Mouse (Mus musculus) leukemia stem cell, adult 10-12 weeks (primary cell): ENCODE results near the gene Tmem184b. TPM values are rescaled to one million over a fixed set of nuclear protein-coding genes. Genes with fewer than 3 reads are reported as not detected.

Source experiments
- polyA plus RNA-seq: library from polyadenylated mRNA; stranded (reverse); fragments of >175 nt; gene quantifications from 2 replicates; pipeline ENCODE4 v1.2.3, GENCODE M21; 2012; ENCODE audit warnings: low replicate concordance

Tmem184b gene
- polyA plus RNA-seq = 53.1 and 68.5 TPM in 2 replicates

DNA sequence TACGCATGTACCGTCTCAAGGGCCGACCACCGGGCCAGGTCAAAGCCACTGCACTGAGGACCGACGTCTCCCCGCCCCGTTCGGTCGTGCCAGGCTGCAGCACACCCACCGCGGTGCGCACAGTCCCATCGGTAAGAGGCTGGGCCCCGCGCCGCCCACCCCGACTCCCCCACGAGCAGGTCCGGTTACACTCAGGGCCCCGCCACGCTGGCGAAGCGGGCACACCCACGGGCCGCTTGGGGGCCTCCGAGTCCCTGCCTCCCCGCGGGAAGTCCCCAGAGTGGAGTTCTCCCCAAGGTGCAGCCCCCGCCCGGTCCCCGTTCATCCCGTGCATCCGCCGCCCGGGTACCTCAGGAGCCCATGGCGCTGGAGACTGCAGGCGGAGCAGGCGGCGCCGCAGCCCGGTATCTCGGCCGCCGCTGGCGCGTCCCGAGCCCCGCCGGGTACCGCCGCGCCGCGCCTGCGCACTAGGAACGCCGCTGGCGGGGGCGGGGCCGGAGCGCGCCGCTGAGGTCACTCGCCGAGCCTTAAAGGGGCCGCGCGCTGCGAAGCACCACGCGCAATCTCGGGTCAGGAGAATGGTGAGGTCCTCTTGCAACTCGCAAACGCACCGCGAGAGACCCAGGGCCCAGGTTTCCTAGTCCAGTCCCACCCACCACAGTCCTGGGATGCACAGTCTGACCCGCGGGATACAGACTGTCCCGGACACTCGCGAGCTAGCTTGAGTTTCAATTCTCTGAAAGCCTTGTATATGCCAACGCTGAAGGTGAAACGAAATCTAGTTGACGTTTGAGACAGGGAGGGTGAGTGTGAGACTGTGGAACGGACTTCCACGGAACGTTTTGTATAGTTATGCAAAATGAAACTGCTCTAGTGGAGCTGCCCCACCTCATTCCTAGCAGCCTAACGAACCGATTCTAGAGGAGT, at the start of gene Tmem184b:
Gene Tmem184b (minus strand): TSS at position 734 of the 927 bp plus-strand sequence.

DNA sequence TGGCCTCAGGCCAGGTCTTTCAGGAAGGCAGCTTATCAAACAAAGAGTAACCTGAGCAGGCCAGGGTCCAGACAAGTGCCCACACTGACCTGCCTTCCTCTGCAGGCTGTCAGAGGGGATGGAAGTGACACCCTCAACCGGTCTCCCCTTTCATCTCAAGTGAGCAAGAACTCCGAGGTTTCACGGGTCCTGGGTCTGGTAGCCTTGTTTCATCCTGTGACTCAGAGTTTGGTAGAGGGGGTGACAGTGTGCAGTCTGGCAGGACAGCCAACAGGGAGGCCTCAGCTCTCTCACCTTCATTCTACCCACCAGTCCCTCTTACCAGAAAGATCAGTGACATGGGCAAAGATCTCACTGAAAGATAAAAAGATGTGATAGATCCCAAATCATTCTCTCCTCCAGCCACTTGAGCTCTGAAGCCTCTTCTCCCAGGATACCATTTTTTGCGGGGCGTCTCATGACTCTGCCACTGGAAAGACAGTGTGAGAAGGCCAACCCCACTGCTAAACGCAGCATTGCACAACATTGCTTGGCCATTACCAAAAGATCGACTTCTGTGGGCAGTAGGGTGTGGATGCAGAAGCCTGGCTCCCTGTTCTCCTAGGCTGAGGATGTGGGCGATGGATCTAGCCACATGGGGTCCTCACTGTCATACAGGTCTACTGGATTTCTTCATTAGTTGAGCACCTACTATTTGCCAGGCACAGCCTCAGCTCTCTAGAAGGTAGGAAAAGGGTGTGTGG, 57.1 kb downstream of the Tmem184b start, which contains the start of gene Maff:
Gene Maff (plus strand): TSS at position 571 of the 743 bp plus-strand sequence.

DNA sequence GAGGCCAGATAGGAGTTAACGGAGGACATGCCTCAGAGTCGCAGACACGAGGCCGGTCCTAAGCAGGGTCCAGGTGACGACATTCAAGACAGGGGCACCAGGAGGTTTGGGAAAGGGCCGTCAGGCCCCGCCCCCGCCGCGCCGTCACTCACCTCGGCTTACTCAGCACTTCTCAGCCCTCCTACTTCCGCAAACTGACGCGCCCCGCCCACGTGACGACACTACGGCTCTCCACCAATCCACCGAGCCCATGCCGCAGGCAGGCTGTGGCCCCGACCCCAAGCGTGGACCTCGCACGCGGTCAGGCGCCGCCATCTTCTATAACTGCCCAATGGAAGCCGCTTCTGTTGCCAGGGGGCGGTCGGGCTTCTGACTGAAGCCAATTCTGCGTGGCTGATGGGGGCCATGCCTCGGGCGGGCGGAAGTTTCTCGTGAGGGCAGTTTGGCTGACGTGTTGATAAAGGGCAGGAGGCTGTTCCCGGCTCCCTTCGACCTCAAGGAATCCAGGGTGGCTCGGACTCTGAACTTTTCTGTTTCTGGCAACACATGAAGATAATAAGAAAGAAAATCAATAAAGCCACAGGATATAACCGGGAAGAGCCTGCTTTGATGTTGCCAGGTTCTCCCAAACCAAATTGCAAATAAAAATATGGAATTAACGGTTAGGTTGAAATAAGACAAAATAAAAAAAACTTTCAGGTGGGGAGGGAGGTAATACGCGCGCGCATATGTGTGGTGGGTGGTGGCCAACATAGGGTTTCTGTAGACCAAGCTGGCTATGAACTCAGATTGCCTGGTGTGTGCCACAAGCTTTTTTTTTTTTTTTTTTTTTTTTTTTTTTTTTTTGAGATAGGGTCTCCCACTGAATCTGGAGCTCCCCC, 75.1 kb downstream of the Tmem184b start, which contains the start of gene Pla2g6:
Gene Pla2g6 (minus strand): TSS at position 333 of the 881 bp plus-strand sequence.

Other genes starting within 250 kb of the Tmem184b start
- 0.42 TPM in 1 of 2 replicates, not detected in the other for gene Sox10, start 238.3 kb downstream of the Tmem184b start, polyA plus RNA-seq
- gene Pick1, start 174.4 kb downstream of the Tmem184b start, polyA plus RNA-seq = 17.4 and 21.0 TPM in 2 replicates
- not detected in 2 replicates for gene Gm49486, start 174.2 kb downstream of the Tmem184b start, polyA plus RNA-seq
- gene Slc16a8, start 148.8 kb downstream of the Tmem184b start, polyA plus RNA-seq = not detected in 2 replicates
- gene Baiap2l2, start 118.0 kb downstream of the Tmem184b start, polyA plus RNA-seq = 0.08 TPM in 1 of 2 replicates, not detected in the other
- 54.7 and 64.1 TPM in 2 replicates for gene Pla2g6, start 75.2 kb downstream of the Tmem184b start, polyA plus RNA-seq
- gene Maff, start 56.9 kb downstream of the Tmem184b start, polyA plus RNA-seq = 2.2 and 2.7 TPM in 2 replicates
- gene Csnk1e, start 52.0 kb upstream of the Tmem184b start, polyA plus RNA-seq = 30.9 and 51.5 TPM in 2 replicates
- gene Kcnj4, start 101.7 kb upstream of the Tmem184b start, polyA plus RNA-seq = not detected in 2 replicates
- 0.20 TPM in 1 of 2 replicates, not detected in the other for gene Kdelr3, start 112.8 kb upstream of the Tmem184b start, polyA plus RNA-seq
- 56.6 and 58.3 TPM in 2 replicates for gene Ddx17, start 143.2 kb upstream of the Tmem184b start, polyA plus RNA-seq
- gene Dmc1, start 201.5 kb upstream of the Tmem184b start, polyA plus RNA-seq = not detected in 2 replicates